Mouse (Mus musculus): ENCODE data around the gene Lmnb2.

The Lmnb2 gene

GRCm38 (mm10) chr10:80946684-80947437 lies 28.8 kb upstream of the Lmnb2 start:
- no peak for DNase-seq (ENCODE audit: low spot score in 2 of 2)

GRCm38 (mm10) chr10:80944231-80944630 lies 26.2 kb upstream of the Lmnb2 start:
- no peak for DNase-seq (ENCODE audit: low spot score in 2 of 2)

- no peak for DNase-seq (ENCODE audit: low spot score in 2 of 2)
Observed at GRCm38 (mm10) chr10:80943701-80944100, 25.7 kb upstream of the Lmnb2 start.

- no peak for DNase-seq (ENCODE audit: low spot score in 2 of 2)
Observed at GRCm38 (mm10) chr10:80942919-80943318, 24.9 kb upstream of the Lmnb2 start.

GRCm38 (mm10) chr10:80940988-80941347 lies 22.9 kb upstream of the Lmnb2 start:
- no peak for DNase-seq (ENCODE audit: low spot score in 2 of 2)

- DNase-seq (ENCODE audit: low spot score in 2 of 2): no peak
Observed at GRCm38 (mm10) chr10:80940320-80940987, 22.4 kb upstream of the Lmnb2 start.

GRCm38 (mm10) chr10:80939671-80940070 lies 21.6 kb upstream of the Lmnb2 start:
- DNase-seq (ENCODE audit: low spot score in 2 of 2): peak; percentile 82 to 84

GRCm38 (mm10) chr10:80938831-80939550 lies 20.9 kb upstream of the Lmnb2 start:
- DNase-seq (ENCODE audit: low spot score in 2 of 2): no peak

GRCm38 (mm10) chr10:80937646-80938045 lies 19.6 kb upstream of the Lmnb2 start:
- DNase-seq (ENCODE audit: low spot score in 2 of 2): no peak

GRCm38 (mm10) chr10:80936810-80937164 lies 18.7 kb upstream of the Lmnb2 start:
- DNase-seq (ENCODE audit: low spot score in 2 of 2): no peak

GRCm38 (mm10) chr10:80936135-80936809 lies 18.2 kb upstream of the Lmnb2 start:
- peak in 1 of 2 experiments; percentile 68 for DNase-seq (ENCODE audit: low spot score in 2 of 2)

GRCm38 (mm10) chr10:80935698-80936097 lies 17.7 kb upstream of the Lmnb2 start:
- DNase-seq (ENCODE audit: low spot score in 2 of 2): no peak

GRCm38 (mm10) chr10:80935241-80935640 lies 17.2 kb upstream of the Lmnb2 start:
- no peak for DNase-seq (ENCODE audit: low spot score in 2 of 2)

GRCm38 (mm10) chr10:80934136-80934985 lies 16.3 kb upstream of the Lmnb2 start:
- no peak for DNase-seq (ENCODE audit: low spot score in 2 of 2)

- no peak for DNase-seq (ENCODE audit: low spot score in 2 of 2)
Observed at GRCm38 (mm10) chr10:80933421-80933979, 15.5 kb upstream of the Lmnb2 start.

GRCm38 (mm10) chr10:80932700-80933420 lies 14.8 kb upstream of the Lmnb2 start:
- no peak for DNase-seq (ENCODE audit: low spot score in 2 of 2)

- DNase-seq (ENCODE audit: low spot score in 2 of 2): no peak
Observed at GRCm38 (mm10) chr10:80932206-80932605, 14.2 kb upstream of the Lmnb2 start.

GRCm38 (mm10) chr10:80931695-80932094 lies 13.7 kb upstream of the Lmnb2 start:
- DNase-seq (ENCODE audit: low spot score in 2 of 2): no peak

GRCm38 (mm10) chr10:80931153-80931671 lies 13.2 kb upstream of the Lmnb2 start:
- DNase-seq (ENCODE audit: low spot score in 2 of 2): no peak
